Mouse (Mus musculus) thymus, adult 2 months (tissue): ENCODE data around the gene C2cd5.

Experiments
- CTCF ChIP-seq: fragments of 200-500 bp; IDR thresholded peaks from 2 replicates; pipeline ENCODE4 v1.5.1; 2012; ENCODE audit warnings: mild to moderate bottlenecking, control low read depth, low read length, moderate library complexity, borderline replicate concordance; ENCODE audit not compliant: control insufficient read depth, poor library complexity, insufficient read depth; ENCODE audit errors: extremely low read depth
- POLR2A ChIP-seq: fragments of 200-500 bp; IDR thresholded peaks from 2 replicates; pipeline ENCODE4 v1.6.1; 2012; ENCODE audit warnings: mild to moderate bottlenecking, low read length, control low read depth, moderate library complexity; ENCODE audit not compliant: control insufficient read depth, poor library complexity, insufficient read depth; ENCODE audit errors: extremely low read depth

GRCm38 (mm10) chr6:143073914-143074313 lies 26.0 kb downstream of the C2cd5 start:
- TF ChIP-seq POLR2A (no peak), CTCF (no peak)
